Comparison of ENCODE assay signal across 17 mouse cellular contexts in genomic region chr6:148395272-148395671, GRCm38 (mm10). TPM values are rescaled to one million over a fixed set of nuclear protein-coding genes. Genes with fewer than 3 reads are reported as not detected.
DNase-seq lines count a peak whose midpoint lies in the region; ATAC-seq and TF ChIP-seq lines count a peak whose summit lies in the region.
"Had no signal": no experiment of that assay in that cellular context is flagged by ENCODE, and none has a peak within 500 bp of the region (broad histone marks: within the 10 kb centered on the region; RNA-seq: fewer than 3 reads in every experiment).

No protein-coding gene starts in this region.

- peak; percentile 65 for TF ChIP-seq CTCF in layer of hippocampus, adult 2 months (conservative IDR thresholded peaks at IDR 0.05)

- no peaks in the 10 kb centered on the region for H3K36me3 ChIP-seq in ES-E14 (ENCODE audit: control insufficient read depth, insufficient read depth, low read length, poor library complexity, severe bottlenecking)

- no peak overlapping the region for H3K27ac ChIP-seq in layer of hippocampus, adult 2 months
- no peak overlapping the region for H3K27ac ChIP-seq in ES-E14 (ENCODE audit: insufficient read depth, low read depth, low read length, poor library complexity, severe bottlenecking)

- in situ Hi-C loops in ES-E14 (cut with MboI; ENCODE audit: low sequenced_read_pairs in 2 of 2, unreplicated experiment in 2 of 2), result no loop called here

- no peaks in the 10 kb centered on the region for H3K9me3 ChIP-seq in ES-E14 (ENCODE audit: control insufficient read depth, insufficient read depth, low read depth, low read length)

- no peak overlapping the region for H3K9ac ChIP-seq in ES-E14 (ENCODE audit: insufficient read depth, low read depth, low read length, poor library complexity, severe bottlenecking)

- no peak for ATAC-seq in frontal cortex, adult (ENCODE audit: low TSS enrichment)
- ATAC-seq: inflammation-experienced regulatory T-cells, adult 6 months had no signal

- no peaks in the 10 kb centered on the region; a peak in 1 of 4 replicates for H3K4me1 ChIP-seq in ES-E14 (ENCODE audit: control insufficient read depth in 2 of 2, insufficient read depth in 2 of 2, low read length in 2 of 2, poor library complexity in 1 of 2)

- no peak for DNase-seq in layer of hippocampus, adult 2 months (ENCODE audit: low spot score in 2 of 2)
- DNase-seq in layer of hippocampus, adult 8-10 months (ENCODE audit: low spot score in 2 of 2), result no peak
- DNase-seq in A20 (ENCODE audit: low read depth, low spot score) (peak; percentile 50), ES-E14 (ENCODE audit: low read depth, low spot score) (peak; percentile 19)
- peak; percentile 9 for DNase-seq in forelimb bud, embryonic 11.5 days (ENCODE audit: low read depth, low spot score)
- no peak for DNase-seq in layer of hippocampus, adult 18-20 months (ENCODE audit: low spot score in 2 of 2)
- DNase-seq: cerebellum, adult 2 months; embryo, embryonic 11 days; heart, postnatal 14 days; kidney, postnatal 14 days; layer of hippocampus, postnatal 36 days; lung, adult 2 months; thymus, adult 18-20 months had no signal

- no peak overlapping the region for H3K4me3 ChIP-seq in layer of hippocampus, adult 2 months
- H3K4me3 ChIP-seq in ES-E14 (ENCODE audit: insufficient read depth in 1 of 2, low read depth in 1 of 2, low read length in 2 of 2, poor library complexity in 1 of 2, severe bottlenecking in 1 of 2), result no peak overlapping the region
- H3K4me3 ChIP-seq: erythroblast, embryonic 14.5 days; myocyte had no signal

TF ChIP-seq in ES-E14, 5 proteins besides CTCF, POLR2A, EP300 and RAD21:
- no peak for TF ChIP-seq ZNF384 (IDR thresholded peaks at IDR 0.05; ENCODE audit: low read depth, low read length)
- TF ChIP-seq ZC3H11A (IDR thresholded peaks at IDR 0.05; ENCODE audit: borderline replicate concordance, low read depth, low read length), result peak; percentile 68; the same call in 1 of the 2 replicates

RNA-seq across cellular contexts. Expression of gene Tmtc1, which starts 48.9 kb away (rescaled TPM):
- total RNA-seq in layer of hippocampus, adult 2 months (2021), result 10 to 100 TPM; 39.8 to 42.0 TPM
- total RNA-seq in layer of hippocampus, adult 8-10 months (2022), result 10 to 100 TPM; 33.5 to 41.2 (median 37.6) TPM
- 5.8 and 8.6 TPM in 2 replicates for total RNA-seq in ES-E14 (2012; rRNA removed)
- total RNA-seq in layer of hippocampus, adult 18-20 months (2021), result 10 to 100 TPM; 35.6 to 38.5 TPM

Comparison
In these comparisons a context has a peak if more than half of its experiments do, and no peak if none do; other contexts are left out.
1. DNase-seq: peak in A20 (single experiment), ES-E14 (single experiment) and forelimb bud, embryonic 11.5 days (single experiment); none in layer of hippocampus, adult 2 months (0 of 2), layer of hippocampus, adult 8-10 months (0 of 2) and layer of hippocampus, adult 18-20 months (0 of 2).